Mouse (Mus musculus): ENCODE data around the gene Amacr. TPM values are rescaled to one million over a fixed set of nuclear protein-coding genes. Genes with fewer than 3 reads are reported as not detected.
"Not testable (repeated sequence)": the region's sequence is repeated elsewhere in the genome, so short reads cannot be mapped to it uniquely, and the experiment has no call there.

The Amacr gene
- polyA plus RNA-seq, 1 experiment, result 5.6 TPM

DNA sequence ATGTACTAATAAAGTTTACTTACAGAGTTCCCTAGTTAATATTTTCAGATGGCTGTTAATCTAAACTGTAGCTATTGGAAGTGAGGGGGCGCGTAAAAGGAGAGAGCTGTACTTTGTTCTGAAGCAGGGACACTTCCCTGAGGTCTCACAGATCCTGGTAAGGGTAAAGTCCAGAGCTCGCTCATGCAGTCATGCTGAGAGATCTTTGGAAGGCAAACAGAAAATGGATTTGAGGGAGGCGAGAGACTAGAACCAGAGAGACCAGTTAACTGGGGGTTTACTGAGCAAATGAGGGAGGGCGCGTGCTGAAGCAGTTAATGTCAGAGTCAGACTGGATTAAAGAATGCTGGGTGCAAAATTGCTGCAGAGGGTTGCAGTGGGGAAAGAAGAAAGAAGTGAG is 4.2 kb downstream of the Amacr start:
- no peak for DNase-seq
- Histone ChIP-seq H3K4me3 (ENCODE audit: control insufficient read depth, insufficient read depth, low read length) (no peak overlapping the region), H3K36me3 (ENCODE audit: control insufficient read depth, insufficient read depth, low read length) (no peaks in the 10 kb centered on the region), H3K27ac (ENCODE audit: control insufficient read depth, insufficient read depth, low read length) (no peak overlapping the region), H3K27me3 (ENCODE audit: control insufficient read depth, insufficient read depth, low read length) (no peaks in the 10 kb centered on the region), H3K4me1 (replicated peaks; ENCODE audit: control insufficient read depth, insufficient read depth, low read length) (no peaks in the 10 kb centered on the region; the same call in 1 of the 2 replicates)
- 96% methylated on average over 6 of the region's 6 CpGs for WGBS
- TF ChIP-seq CTCF (IDR thresholded peaks at IDR 0.05; ENCODE audit: borderline replicate concordance, control insufficient read depth, extremely low read depth, insufficient read depth, low read length, poor library complexity) (no peak), POLR2A (IDR thresholded peaks at IDR 0.05; ENCODE audit: control insufficient read depth, extremely low read depth, insufficient read depth, low read length, poor library complexity) (no peak)

DNA sequence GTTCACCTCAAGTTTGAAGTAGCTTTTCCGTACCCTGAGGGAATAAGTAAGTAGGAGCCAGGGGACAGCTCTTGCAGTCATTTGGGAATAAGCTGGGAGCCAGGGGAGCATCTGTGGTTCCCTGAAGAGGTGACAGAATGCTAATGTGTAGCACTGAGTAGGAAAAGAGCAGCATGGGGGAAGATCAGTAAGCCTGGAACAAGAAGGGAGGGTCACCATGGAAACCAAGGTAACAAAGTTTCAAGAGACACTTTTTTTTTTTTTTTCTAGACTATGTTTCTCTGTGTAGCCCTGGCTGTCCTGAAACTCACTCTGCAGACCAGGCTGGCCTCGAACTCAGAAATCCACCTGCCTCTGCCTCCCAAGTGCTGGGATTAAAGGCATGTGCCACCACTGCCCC is 4.9 kb downstream of the Amacr start:
- H3K27me3 ChIP-seq (ENCODE audit: control insufficient read depth, insufficient read depth, low read length); H3K27ac ChIP-seq (ENCODE audit: control insufficient read depth, insufficient read depth, low read length); H3K36me3 ChIP-seq (ENCODE audit: control insufficient read depth, insufficient read depth, low read length); H3K4me1 ChIP-seq (replicated peaks; ENCODE audit: control insufficient read depth, insufficient read depth, low read length); H3K4me3 ChIP-seq (ENCODE audit: control insufficient read depth, insufficient read depth, low read length); DNase-seq: not testable (repeated sequence)
- WGBS, result 93% methylated on average over 2 of the region's 2 CpGs

DNA sequence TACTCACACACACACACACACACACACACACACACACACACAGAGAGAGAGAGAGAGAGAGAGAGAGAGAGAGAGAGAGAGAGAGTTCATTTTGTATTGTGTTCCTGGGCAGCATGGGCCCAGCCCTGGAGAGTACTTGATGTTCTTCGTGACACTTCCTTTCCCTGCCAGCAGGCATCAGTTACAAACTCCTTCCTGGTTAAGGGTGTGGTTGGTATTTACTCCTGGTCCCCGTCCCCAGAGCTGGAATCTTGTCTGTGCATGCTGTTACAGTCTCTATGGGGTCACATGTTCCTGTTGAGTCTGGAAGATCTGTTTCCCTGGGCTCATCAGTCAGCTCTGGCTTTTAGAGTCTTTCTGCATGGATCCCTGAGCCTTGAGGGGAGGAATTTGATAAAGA is 8.9 kb downstream of the Amacr start:
- TF ChIP-seq POLR2A (IDR thresholded peaks at IDR 0.05; ENCODE audit: control insufficient read depth, extremely low read depth, insufficient read depth, low read length, poor library complexity) (no peak), CTCF (IDR thresholded peaks at IDR 0.05; ENCODE audit: borderline replicate concordance, control insufficient read depth, extremely low read depth, insufficient read depth, low read length, poor library complexity) (no peak)
- Histone ChIP-seq H3K4me3 (ENCODE audit: control insufficient read depth, insufficient read depth, low read length) (no peak overlapping the region), H3K36me3 (ENCODE audit: control insufficient read depth, insufficient read depth, low read length) (no peaks in the 10 kb centered on the region), H3K27ac (ENCODE audit: control insufficient read depth, insufficient read depth, low read length) (no peak overlapping the region), H3K27me3 (ENCODE audit: control insufficient read depth, insufficient read depth, low read length) (no peaks in the 10 kb centered on the region), H3K4me1 (replicated peaks; ENCODE audit: control insufficient read depth, insufficient read depth, low read length) (no peaks in the 10 kb centered on the region)
- WGBS, result 85% methylated on average over 2 of the region's 2 CpGs
- no peak for DNase-seq

- no peak for TF ChIP-seq CTCF (IDR thresholded peaks at IDR 0.05; ENCODE audit: borderline replicate concordance, control insufficient read depth, extremely low read depth, insufficient read depth, low read length, poor library complexity)
- no peak for TF ChIP-seq POLR2A (IDR thresholded peaks at IDR 0.05; ENCODE audit: control insufficient read depth, extremely low read depth, insufficient read depth, low read length, poor library complexity)
- Histone ChIP-seq H3K27me3 (ENCODE audit: control insufficient read depth, insufficient read depth, low read length) (no peaks in the 10 kb centered on the region), H3K4me1 (replicated peaks; ENCODE audit: control insufficient read depth, insufficient read depth, low read length) (no peaks in the 10 kb centered on the region), H3K36me3 (ENCODE audit: control insufficient read depth, insufficient read depth, low read length) (no peaks in the 10 kb centered on the region), H3K27ac (ENCODE audit: control insufficient read depth, insufficient read depth, low read length) (no peak overlapping the region), H3K4me3 (ENCODE audit: control insufficient read depth, insufficient read depth, low read length) (no peak overlapping the region)
- DNase-seq, result no peak
- 100% methylated on average over 1 of the region's 1 CpGs for WGBS
Observed at GRCm38 (mm10) chr15:10991566-10991965, 10.0 kb downstream of the Amacr start.

- Histone ChIP-seq H3K27ac (ENCODE audit: control insufficient read depth, insufficient read depth, low read length) (no peak overlapping the region), H3K4me3 (ENCODE audit: control insufficient read depth, insufficient read depth, low read length) (no peak overlapping the region), H3K27me3 (ENCODE audit: control insufficient read depth, insufficient read depth, low read length) (no peaks in the 10 kb centered on the region), H3K36me3 (ENCODE audit: control insufficient read depth, insufficient read depth, low read length) (no peaks in the 10 kb centered on the region), H3K4me1 (replicated peaks; ENCODE audit: control insufficient read depth, insufficient read depth, low read length) (no peaks in the 10 kb centered on the region)
- no peak for DNase-seq
- 68% methylated on average over 5 of the region's 5 CpGs for WGBS
- TF ChIP-seq POLR2A (IDR thresholded peaks at IDR 0.05; ENCODE audit: control insufficient read depth, extremely low read depth, insufficient read depth, low read length, poor library complexity), result no peak
- TF ChIP-seq CTCF (IDR thresholded peaks at IDR 0.05; ENCODE audit: borderline replicate concordance, control insufficient read depth, extremely low read depth, insufficient read depth, low read length, poor library complexity), result no peak
Observed at GRCm38 (mm10) chr15:10999832-11000231, 18.3 kb downstream of the Amacr start.

- H3K4me1 ChIP-seq (replicated peaks; ENCODE audit: control insufficient read depth, insufficient read depth, low read length), result no peaks in the 10 kb centered on the region
- no peak within 1 kb of the TSS for H3K27ac ChIP-seq (ENCODE audit: control insufficient read depth, insufficient read depth, low read length)
- no peak for TF ChIP-seq CTCF (IDR thresholded peaks at IDR 0.05; ENCODE audit: borderline replicate concordance, control insufficient read depth, extremely low read depth, insufficient read depth, low read length, poor library complexity)
- no peaks in the 10 kb centered on the region for H3K36me3 ChIP-seq (ENCODE audit: control insufficient read depth, insufficient read depth, low read length)
- no peaks in the 10 kb centered on the region for H3K27me3 ChIP-seq (ENCODE audit: control insufficient read depth, insufficient read depth, low read length)
- H3K4me3 ChIP-seq (ENCODE audit: control insufficient read depth, insufficient read depth, low read length), result no peak within 1 kb of the TSS
- 93% methylated on average over 7 of the region's 7 CpGs for WGBS
- no peak for DNase-seq
Observed at GRCm38 (mm10) chr15:11000421-11000820, 18.9 kb downstream of the Amacr start, which contains the start of gene Slc45a2. Gene Slc45a2, plus strand, starts transcription at chr15:11000721.

DNA sequence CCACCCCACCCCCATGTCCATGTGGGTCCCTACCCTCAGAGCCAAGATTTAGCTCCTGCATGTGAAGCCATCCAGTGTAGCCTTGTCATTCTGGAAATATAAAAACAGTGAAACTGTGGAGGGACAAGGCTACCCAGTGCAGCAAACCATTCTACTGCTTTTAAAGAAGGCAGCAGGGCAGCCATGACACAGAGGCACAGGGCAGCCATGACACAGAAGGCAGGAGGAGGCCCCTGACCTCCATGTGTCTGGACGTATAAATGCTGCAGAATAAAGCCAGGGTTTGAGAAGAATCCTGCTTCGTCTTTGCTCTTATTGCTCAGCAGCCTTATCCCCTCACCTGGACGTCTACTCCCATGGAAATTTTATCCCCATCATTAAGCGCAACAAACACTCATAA is 22.2 kb downstream of the Amacr start:
- Histone ChIP-seq H3K27ac (ENCODE audit: control insufficient read depth, insufficient read depth, low read length) (no peak overlapping the region), H3K27me3 (ENCODE audit: control insufficient read depth, insufficient read depth, low read length) (no peaks in the 10 kb centered on the region), H3K4me1 (replicated peaks; ENCODE audit: control insufficient read depth, insufficient read depth, low read length) (no peaks in the 10 kb centered on the region), H3K4me3 (ENCODE audit: control insufficient read depth, insufficient read depth, low read length) (no peak overlapping the region), H3K36me3 (ENCODE audit: control insufficient read depth, insufficient read depth, low read length) (no peaks in the 10 kb centered on the region)
- no peak for DNase-seq
- WGBS, result 93% methylated on average over 4 of the region's 4 CpGs
- TF ChIP-seq CTCF (IDR thresholded peaks at IDR 0.05; ENCODE audit: borderline replicate concordance, control insufficient read depth, extremely low read depth, insufficient read depth, low read length, poor library complexity), result no peak
- TF ChIP-seq POLR2A (IDR thresholded peaks at IDR 0.05; ENCODE audit: control insufficient read depth, extremely low read depth, insufficient read depth, low read length, poor library complexity), result no peak

Measured in thymus, adult 2 months (tissue).